Mouse (Mus musculus) gastrocnemius, postnatal 25 days (tissue): ENCODE measurements around the gene Ces1c. TPM values are rescaled to one million over a fixed set of nuclear protein-coding genes. Genes with fewer than 3 reads are reported as not detected.

Experiments used
- DNase-seq: peaks from one replicate; pipeline ENCODE4 v3.0.0; 2022
- long read RNA-seq, 2 experiments: library from polyadenylated mRNA; stranded (forward); transcript quantifications; one replicate each; pipeline ENCODE4 v2.0.0; 2021
- total RNA-seq, 2 experiments: library from RNA; stranded (reverse); gene quantifications; 1 replicate in 1 of 2; 2 replicates in 1 of 2; pipeline ENCODE4 v1.2.3; 2021

The Ces1c gene
- total RNA-seq, result not detected
- long read RNA-seq, experiment 1, result 0 reads
- long read RNA-seq, experiment 2, result 0 reads

GRCm38 (mm10) chr8:93131233-93131980 is at the start of gene Ces1c:
Gene Ces1c, minus strand, starts transcription at chr8:93131283.
- no peak for DNase-seq

- DNase-seq, result no peak
Observed at GRCm38 (mm10) chr8:93180581-93181129, 49.6 kb upstream of the Ces1c start.

GRCm38 (mm10) chr8:93176593-93176992 is 45.5 kb upstream of the Ces1c start:
- no peak for DNase-seq

- no peak for DNase-seq
Observed at GRCm38 (mm10) chr8:93174554-93174953, 43.5 kb upstream of the Ces1c start.

GRCm38 (mm10) chr8:93171846-93172590 is 40.9 kb upstream of the Ces1c start:
- DNase-seq, result peak; percentile 29

GRCm38 (mm10) chr8:93163363-93163762 is 32.3 kb upstream of the Ces1c start:
- DNase-seq, result no peak

GRCm38 (mm10) chr8:93151401-93151800 is 20.3 kb upstream of the Ces1c start:
- no peak for DNase-seq

- DNase-seq, result no peak
Observed at GRCm38 (mm10) chr8:93147331-93147730, 16.2 kb upstream of the Ces1c start.

GRCm38 (mm10) chr8:93140696-93141095 is 9.6 kb upstream of the Ces1c start:
- no peak for DNase-seq

- no peak for DNase-seq
Observed at GRCm38 (mm10) chr8:93132196-93132595, 1.1 kb upstream of the Ces1c start.

- DNase-seq, result no peak
Observed at GRCm38 (mm10) chr8:93126476-93126875, 4.6 kb downstream of the Ces1c start.

GRCm38 (mm10) chr8:93122005-93122404 is 9.1 kb downstream of the Ces1c start:
- DNase-seq, result no peak

GRCm38 (mm10) chr8:93095376-93095775 is 35.7 kb downstream of the Ces1c start:
- DNase-seq, result no peak

GRCm38 (mm10) chr8:93091324-93091723 is 39.8 kb downstream of the Ces1c start:
- no peak for DNase-seq

GRCm38 (mm10) chr8:93088686-93089122 is 42.4 kb downstream of the Ces1c start:
- DNase-seq, result no peak

GRCm38 (mm10) chr8:93088193-93088592 is 42.9 kb downstream of the Ces1c start:
- no peak for DNase-seq

GRCm38 (mm10) chr8:93079887-93080286 is 51.2 kb downstream of the Ces1c start, which contains the start of gene Ces1b:
Gene Ces1b, minus strand, starts transcription at chr8:93080017.
- DNase-seq, result no peak

- DNase-seq, result no peak
Observed at GRCm38 (mm10) chr8:93075251-93075650, 55.8 kb downstream of the Ces1c start.

GRCm38 (mm10) chr8:93063416-93064117 is 67.5 kb downstream of the Ces1c start:
- DNase-seq, result no peak

GRCm38 (mm10) chr8:93059185-93059584 is 71.9 kb downstream of the Ces1c start:
- no peak for DNase-seq

- DNase-seq, result no peak
Observed at GRCm38 (mm10) chr8:93055238-93055637, 75.8 kb downstream of the Ces1c start.
